Mouse (Mus musculus) limb, embryonic 13.5 days (tissue): ENCODE results near the gene Serpina16. TPM values are rescaled to one million over a fixed set of nuclear protein-coding genes. Genes with fewer than 3 reads are reported as not detected.
"Not testable (repeated sequence)": the region's sequence is repeated elsewhere in the genome, so short reads cannot be mapped to it uniquely, and the experiment has no call there.

Experiments
- ATAC-seq: fragments of 200-750 bp; cut with Nextera tagmentation; 2 replicates; pipeline ENCODE4 v1.8.0; 2017; ENCODE audit warnings: low read depth, moderate number of reproducible peaks, moderate TSS enrichment; ENCODE audit not compliant: low FRiP score
- H3K27ac ChIP-seq: fragments of 300-500 bp; sonication (generic); 2 replicates; pipeline ENCODE4 v1.5.1; 2015; ENCODE audit warnings: inconsistent platforms, mild to moderate bottlenecking, moderate library complexity
- H3K27me3 ChIP-seq: fragments of 300-500 bp; sonication (generic); 2 replicates; pipeline ENCODE4 v1.6.1; 2015; ENCODE audit warnings: mild to moderate bottlenecking, inconsistent platforms
- H3K36me3 ChIP-seq: fragments of 300-500 bp; sonication (generic); 2 replicates; pipeline ENCODE4 v1.6.1; 2015; ENCODE audit warnings: inconsistent platforms, mild to moderate bottlenecking, moderate library complexity
- H3K4me1 ChIP-seq: fragments of 300-500 bp; sonication (generic); 2 replicates; pipeline ENCODE4 v1.6.1; 2015; ENCODE audit warnings: inconsistent platforms
- H3K4me2 ChIP-seq: fragments of 300-500 bp; sonication (generic); replicated peaks from 2 replicates; pipeline ENCODE4 v1.6.1; 2015; ENCODE audit warnings: inconsistent platforms, mild to moderate bottlenecking, moderate library complexity
- H3K4me3 ChIP-seq: fragments of 300-500 bp; sonication (generic); 2 replicates; pipeline ENCODE4 v1.5.1; 2015; ENCODE audit warnings: moderate library complexity, mild to moderate bottlenecking, inconsistent platforms
- H3K9ac ChIP-seq: fragments of 300-500 bp; sonication (generic); 2 replicates; pipeline ENCODE4 v1.6.1; 2015; ENCODE audit warnings: mild to moderate bottlenecking, inconsistent platforms
- H3K9me3 ChIP-seq: fragments of 300-500 bp; sonication (generic); 2 replicates; pipeline ENCODE4 v1.6.1; 2016; ENCODE audit warnings: inconsistent platforms
- WGBS: fragments of 180-500 bp; shearing (Covaris S2); methylation state at CpG from one replicate; pipeline ENCODE4 v1.1.7; 2015; 5-methylcytosine and 5-hydroxymethylcytosine counted together
- polyA plus RNA-seq: library from polyadenylated mRNA; unstranded; fragments of >200 nt; fragmentation: Nextera tagmentation; extraction: Ambion mirVana; gene quantifications from 2 replicates; pipeline ENCODE4 v1.2.1, GENCODE M21; 2015

Serpina16 gene
- polyA plus RNA-seq, 1 experiment from 2014 or later = not detected

- H3K36me3 ChIP-seq = no peaks in the 10 kb centered on the region
- no peak overlapping the region for H3K9ac ChIP-seq
- no peak overlapping the region for H3K4me2 ChIP-seq
- no peak overlapping the region for H3K4me3 ChIP-seq
- WGBS = 78% methylated on average over 2 of the region's 2 CpGs
- H3K9me3 ChIP-seq = no peaks in the 10 kb centered on the region
- no peaks in the 10 kb centered on the region for H3K27me3 ChIP-seq
- H3K27ac ChIP-seq = no peak overlapping the region
- no peaks in the 10 kb centered on the region for H3K4me1 ChIP-seq
- no peak for ATAC-seq
Observed at GRCm38 (mm10) chr12:103681169-103681568, 5.2 kb upstream of the Serpina16 start.

- WGBS = 92% methylated on average over 1 of the region's 1 CpGs
- H3K4me3 ChIP-seq, H3K4me2 ChIP-seq, H3K4me1 ChIP-seq, H3K27me3 ChIP-seq, H3K9ac ChIP-seq, H3K9me3 ChIP-seq, H3K36me3 ChIP-seq, ATAC-seq, H3K27ac ChIP-seq: not testable (repeated sequence)
Observed at GRCm38 (mm10) chr12:103679853-103680252, 3.9 kb upstream of the Serpina16 start.

- H3K9me3 ChIP-seq = no peaks in the 10 kb centered on the region
- 76% methylated on average over 2 of the region's 2 CpGs for WGBS
- no peaks in the 10 kb centered on the region for H3K27me3 ChIP-seq
- no peak overlapping the region for H3K27ac ChIP-seq
- no peak overlapping the region for H3K4me3 ChIP-seq
- no peak overlapping the region for H3K4me2 ChIP-seq
- no peaks in the 10 kb centered on the region for H3K36me3 ChIP-seq
- ATAC-seq = no peak
- no peak overlapping the region for H3K9ac ChIP-seq
- H3K4me1 ChIP-seq = no peaks in the 10 kb centered on the region
Observed at GRCm38 (mm10) chr12:103673179-103673578, 2.8 kb downstream of the Serpina16 start.

- Histone ChIP-seq H3K36me3 (no peaks in the 10 kb centered on the region), H3K27ac (no peak overlapping the region), H3K9ac (no peak overlapping the region), H3K4me3 (no peak overlapping the region), H3K4me1 (no peaks in the 10 kb centered on the region), H3K9me3 (no peaks in the 10 kb centered on the region), H3K4me2 (no peak overlapping the region), H3K27me3 (no peaks in the 10 kb centered on the region)
- no peak for ATAC-seq
- WGBS = 82% methylated on average over 3 of the region's 3 CpGs
Observed at GRCm38 (mm10) chr12:103671483-103671882, 4.5 kb downstream of the Serpina16 start.

DNA sequence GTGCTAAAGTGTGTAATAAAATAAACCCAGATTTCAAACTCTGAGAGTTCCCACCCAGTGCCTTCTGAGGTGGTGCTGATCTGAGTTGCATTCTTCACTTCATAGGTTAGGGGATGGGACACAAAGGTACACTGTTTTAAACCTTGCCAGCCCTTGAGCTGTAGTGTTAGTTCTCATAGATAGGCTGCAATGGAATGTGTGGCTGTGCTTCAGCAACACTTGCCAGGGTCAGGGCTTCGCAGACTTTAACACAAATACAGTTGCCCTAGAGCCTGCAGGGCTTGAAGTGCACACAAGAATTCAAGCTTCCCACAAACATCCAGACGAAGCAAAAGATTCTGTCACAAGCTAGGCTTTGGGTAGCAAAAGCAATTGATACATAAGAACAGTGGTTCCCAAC, 5.0 kb downstream of the Serpina16 start:
- no peaks in the 10 kb centered on the region for H3K27me3 ChIP-seq
- no peak for ATAC-seq
- H3K36me3 ChIP-seq = no peaks in the 10 kb centered on the region
- H3K27ac ChIP-seq = no peak overlapping the region
- 67% methylated on average over 2 of the region's 2 CpGs for WGBS
- H3K4me2 ChIP-seq = no peak overlapping the region
- H3K4me1 ChIP-seq = no peaks in the 10 kb centered on the region
- no peak overlapping the region for H3K9ac ChIP-seq
- H3K9me3 ChIP-seq = no peaks in the 10 kb centered on the region; the same call in 1 of the 2 replicates
- no peak overlapping the region for H3K4me3 ChIP-seq

GRCm38 (mm10) chr12:103670344-103670743, 5.6 kb downstream of the Serpina16 start:
- H3K9me3 ChIP-seq = no peaks in the 10 kb centered on the region; the same call in 1 of the 2 replicates
- no peaks in the 10 kb centered on the region for H3K27me3 ChIP-seq
- H3K4me1 ChIP-seq = no peaks in the 10 kb centered on the region
- ATAC-seq = no peak
- 89% methylated on average over 5 of the region's 5 CpGs for WGBS
- no peak overlapping the region for H3K27ac ChIP-seq
- H3K4me3 ChIP-seq = no peak overlapping the region
- H3K4me2 ChIP-seq = no peak overlapping the region
- H3K9ac ChIP-seq = no peak overlapping the region
- no peaks in the 10 kb centered on the region for H3K36me3 ChIP-seq

DNA sequence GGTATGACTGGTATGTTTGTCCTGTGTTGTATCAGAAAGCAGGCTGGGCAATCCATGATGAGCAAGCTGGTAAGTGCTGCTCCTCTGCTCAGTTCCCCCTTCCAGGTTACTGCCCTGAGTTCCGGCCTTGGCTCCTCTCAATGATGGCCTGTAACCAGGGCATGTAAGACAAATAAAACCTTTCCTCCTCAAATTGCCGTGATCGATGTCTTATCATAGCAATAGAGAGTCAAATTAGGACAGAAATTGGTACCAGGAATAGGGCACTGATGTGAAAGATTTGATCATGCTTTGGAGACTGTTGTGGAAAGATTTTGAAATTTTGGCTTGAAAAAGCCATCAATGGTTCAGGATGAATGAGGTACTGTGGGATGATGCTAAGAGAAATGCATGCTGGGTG, 10.7 kb downstream of the Serpina16 start:
- no peak overlapping the region for H3K4me3 ChIP-seq
- 98% methylated on average over 3 of the region's 3 CpGs for WGBS
- no peak overlapping the region for H3K4me2 ChIP-seq
- H3K9ac ChIP-seq = no peak overlapping the region
- no peaks in the 10 kb centered on the region; the same call in 1 of the 2 replicates for H3K9me3 ChIP-seq
- no peaks in the 10 kb centered on the region for H3K4me1 ChIP-seq
- no peak overlapping the region for H3K27ac ChIP-seq
- no peak for ATAC-seq
- no peaks in the 10 kb centered on the region for H3K36me3 ChIP-seq
- H3K27me3 ChIP-seq = no peaks in the 10 kb centered on the region

- not testable (repeated sequence) for H3K9ac ChIP-seq, H3K9me3 ChIP-seq, ATAC-seq, H3K4me3 ChIP-seq, H3K36me3 ChIP-seq, H3K27me3 ChIP-seq, H3K27ac ChIP-seq, H3K4me1 ChIP-seq, H3K4me2 ChIP-seq
Observed at GRCm38 (mm10) chr12:103662053-103662452, 13.9 kb downstream of the Serpina16 start.

DNA sequence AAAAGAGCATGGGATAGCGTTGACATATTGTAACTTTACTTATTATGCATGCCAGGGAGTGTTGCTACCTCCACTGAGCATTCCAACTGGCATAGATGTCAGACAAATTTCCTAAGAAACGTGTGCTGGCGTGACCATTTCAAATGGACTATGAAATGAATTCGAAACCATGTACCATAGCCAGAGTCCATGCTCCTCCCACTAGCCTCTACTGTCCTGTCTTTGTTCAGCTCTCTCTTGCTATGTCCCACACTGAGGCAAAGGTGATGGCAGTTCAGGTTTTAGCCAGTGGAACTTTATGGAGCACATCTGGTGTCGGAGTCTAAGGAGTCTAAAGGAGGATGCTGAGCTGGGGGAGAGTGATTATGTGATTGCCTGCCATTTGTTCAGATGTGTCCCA, 15.9 kb downstream of the Serpina16 start:
- no peak overlapping the region for H3K4me3 ChIP-seq
- no peak for ATAC-seq
- H3K27me3 ChIP-seq = no peaks in the 10 kb centered on the region
- H3K9ac ChIP-seq = no peak overlapping the region
- 80% methylated on average over 5 of the region's 5 CpGs for WGBS
- no peak overlapping the region for H3K27ac ChIP-seq
- H3K9me3 ChIP-seq = no peaks in the 10 kb centered on the region
- no peak overlapping the region for H3K4me2 ChIP-seq
- H3K4me1 ChIP-seq = no peaks in the 10 kb centered on the region
- no peaks in the 10 kb centered on the region for H3K36me3 ChIP-seq

- ATAC-seq = no peak
- Histone ChIP-seq H3K27ac (no peak overlapping the region), H3K4me2 (no peak overlapping the region), H3K9ac (no peak overlapping the region), H3K36me3 (no peaks in the 10 kb centered on the region), H3K9me3 (no peaks in the 10 kb centered on the region), H3K27me3 (no peaks in the 10 kb centered on the region), H3K4me1 (no peaks in the 10 kb centered on the region), H3K4me3 (no peak overlapping the region)
- WGBS = 83% methylated on average over 2 of the region's 2 CpGs
Observed at GRCm38 (mm10) chr12:103659171-103659570, 16.8 kb downstream of the Serpina16 start.

DNA sequence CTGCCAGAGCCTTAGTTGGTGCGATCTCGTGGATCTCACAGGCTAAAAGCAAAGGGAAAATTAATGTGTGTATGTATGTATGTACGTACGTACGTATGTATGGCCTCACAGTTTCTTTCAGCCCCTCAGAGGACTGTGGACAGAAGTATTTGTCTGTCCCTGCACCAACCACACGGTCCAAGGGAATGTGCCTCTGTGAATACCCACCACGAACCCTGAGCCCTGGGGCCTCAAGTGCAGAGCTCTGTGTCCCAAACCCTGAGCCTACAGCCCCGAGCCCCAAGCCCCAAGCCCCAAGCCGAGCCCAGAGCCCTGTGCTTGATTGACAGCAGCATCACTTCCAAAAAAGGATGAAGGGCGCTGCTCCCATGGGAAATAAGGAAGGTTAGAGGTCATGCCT, 17.9 kb downstream of the Serpina16 start:
- no peaks in the 10 kb centered on the region for H3K27me3 ChIP-seq
- H3K4me1 ChIP-seq = no peaks in the 10 kb centered on the region
- no peak overlapping the region for H3K4me3 ChIP-seq
- no peak for ATAC-seq
- H3K27ac ChIP-seq = no peak overlapping the region
- 82% methylated on average over 10 of the region's 10 CpGs for WGBS
- H3K9me3 ChIP-seq = no peaks in the 10 kb centered on the region
- H3K9ac ChIP-seq = no peak overlapping the region
- no peak overlapping the region for H3K4me2 ChIP-seq
- H3K36me3 ChIP-seq = no peaks in the 10 kb centered on the region

- H3K9ac ChIP-seq = no peak within 1 kb of the TSS
- H3K27ac ChIP-seq = no peak within 1 kb of the TSS
- H3K4me2 ChIP-seq = no peak within 1 kb of the TSS
- H3K36me3 ChIP-seq = no peaks in the 10 kb centered on the region
- no peaks in the 10 kb centered on the region for H3K27me3 ChIP-seq
- WGBS = 75% methylated on average over 9 of the region's 9 CpGs
- no peak within 1 kb of the TSS for H3K4me3 ChIP-seq
- no peaks in the 10 kb centered on the region for H3K4me1 ChIP-seq
- no peaks in the 10 kb centered on the region for H3K9me3 ChIP-seq
- ATAC-seq = no peak
Observed at GRCm38 (mm10) chr12:103656848-103657626, 18.9 kb downstream of the Serpina16 start, which contains the start of gene Serpina6. Gene Serpina6, minus strand, starts transcription at chr12:103657212.
